Mouse (Mus musculus) limb, embryonic 15.5 days (tissue): ENCODE results near the gene Zfp184. TPM values are rescaled to one million over a fixed set of nuclear protein-coding genes. Genes with fewer than 3 reads are reported as not detected.
A peak's percentile ranks its signal among the peaks of the same experiment; 100 is the strongest.

Experiments
- ATAC-seq: fragments of 200-750 bp; cut with Nextera tagmentation; 2 replicates; pipeline ENCODE4 v1.8.0; 2017; ENCODE audit warnings: low read depth, moderate TSS enrichment; ENCODE audit not compliant: insufficient number of reproducible peaks, low FRiP score, low TSS enrichment
- H3K27ac ChIP-seq: fragments of 300-500 bp; sonication (generic); 2 replicates; pipeline ENCODE4 v1.5.1; 2015; ENCODE audit warnings: moderate library complexity, mild to moderate bottlenecking, inconsistent platforms
- H3K27me3 ChIP-seq: fragments of 300-500 bp; sonication (generic); 2 replicates; pipeline ENCODE4 v1.6.1; 2015; ENCODE audit warnings: inconsistent platforms
- H3K36me3 ChIP-seq: fragments of 300-500 bp; sonication (generic); 2 replicates; pipeline ENCODE4 v1.6.1; 2015; ENCODE audit warnings: inconsistent platforms
- H3K4me1 ChIP-seq: fragments of 300-500 bp; sonication (generic); 2 replicates; pipeline ENCODE4 v1.6.1; 2015; ENCODE audit warnings: inconsistent platforms
- H3K4me2 ChIP-seq: fragments of 300-500 bp; sonication (generic); 2 replicates; pipeline ENCODE4 v1.6.1; 2015; ENCODE audit warnings: mild to moderate bottlenecking, inconsistent platforms
- H3K4me3 ChIP-seq: fragments of 300-500 bp; sonication (generic); 2 replicates; pipeline ENCODE4 v1.5.1; 2015; ENCODE audit warnings: mild to moderate bottlenecking, inconsistent platforms
- H3K9ac ChIP-seq: fragments of 300-500 bp; sonication (generic); 2 replicates; pipeline ENCODE4 v1.6.1; 2015; ENCODE audit warnings: inconsistent platforms
- H3K9me3 ChIP-seq: fragments of 300-500 bp; sonication (generic); 2 replicates; pipeline ENCODE4 v1.6.1; 2016; ENCODE audit warnings: inconsistent platforms
- WGBS: fragments of 180-500 bp; shearing (Covaris S2); methylation state at CpG from one replicate; pipeline ENCODE4 v1.1.7; 2015; 5-methylcytosine and 5-hydroxymethylcytosine counted together
- polyA plus RNA-seq: library from polyadenylated mRNA; unstranded; fragments of >200 nt; fragmentation: Nextera tagmentation; extraction: Ambion mirVana; gene quantifications from 2 replicates; pipeline ENCODE4 v1.2.1, GENCODE M21; 2015

The Zfp184 gene
- polyA plus RNA-seq, 1 experiment from 2014 or later, result 8.8 TPM

DNA sequence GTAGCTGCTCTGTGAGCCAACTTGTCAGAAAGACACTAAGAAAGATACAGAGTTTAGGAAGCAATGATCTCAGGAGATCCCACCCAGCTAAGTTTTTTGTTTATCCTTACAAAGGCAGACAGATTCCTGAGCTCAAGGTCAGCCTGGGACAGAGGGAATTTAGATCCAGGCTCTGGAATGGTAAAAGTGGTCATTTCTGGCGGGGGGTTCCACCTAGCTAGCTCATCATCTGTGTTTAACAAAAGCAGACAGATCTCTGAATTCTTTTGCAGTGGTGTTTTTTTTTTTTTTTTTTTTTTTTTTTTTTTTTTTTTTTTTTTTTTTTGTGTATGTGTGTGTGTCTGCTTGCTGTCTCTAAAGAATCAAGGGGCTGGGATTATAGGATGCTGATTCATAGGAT, 24.4 kb downstream of the Zfp184 start:
- Histone ChIP-seq H3K4me2 (no peak overlapping the region), H3K36me3 (no peaks in the 10 kb centered on the region), H3K4me1 (no peaks in the 10 kb centered on the region), H3K4me3 (no peak overlapping the region), H3K27me3 (no peaks in the 10 kb centered on the region), H3K9me3 (no peaks in the 10 kb centered on the region), H3K27ac (no peak overlapping the region), H3K9ac (no peak overlapping the region)
- ATAC-seq, result no peak
- WGBS, result 48% methylated on average over 1 of the region's 1 CpGs

DNA sequence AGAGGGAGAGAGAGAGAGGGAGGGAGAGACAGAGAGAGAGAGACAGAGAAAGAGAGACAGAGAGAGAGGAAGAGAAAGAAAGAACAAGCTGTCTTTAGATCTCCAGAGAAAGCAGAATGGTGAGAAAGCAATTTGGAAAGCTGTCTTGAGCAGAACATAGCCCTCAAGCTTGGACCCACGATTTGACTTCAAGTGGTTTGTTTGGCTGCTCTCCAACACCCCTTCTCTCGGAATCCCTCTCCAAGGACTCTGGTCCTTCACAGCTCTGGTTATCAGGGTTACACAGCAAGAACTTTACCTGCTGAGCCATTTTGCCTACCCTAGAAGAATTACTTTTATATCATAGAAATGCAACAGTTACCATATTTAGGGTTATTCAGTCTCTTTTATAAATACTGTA, 24.9 kb downstream of the Zfp184 start:
- no peak overlapping the region for H3K9ac ChIP-seq
- no peak overlapping the region for H3K4me3 ChIP-seq
- no peak overlapping the region for H3K4me2 ChIP-seq
- WGBS, result 38% methylated on average over 2 of the region's 2 CpGs
- no peaks in the 10 kb centered on the region for H3K27me3 ChIP-seq
- H3K9me3 ChIP-seq, result no peaks in the 10 kb centered on the region
- H3K27ac ChIP-seq, result no peak overlapping the region
- ATAC-seq, result no peak
- H3K4me1 ChIP-seq, result no peaks in the 10 kb centered on the region
- no peaks in the 10 kb centered on the region for H3K36me3 ChIP-seq

DNA sequence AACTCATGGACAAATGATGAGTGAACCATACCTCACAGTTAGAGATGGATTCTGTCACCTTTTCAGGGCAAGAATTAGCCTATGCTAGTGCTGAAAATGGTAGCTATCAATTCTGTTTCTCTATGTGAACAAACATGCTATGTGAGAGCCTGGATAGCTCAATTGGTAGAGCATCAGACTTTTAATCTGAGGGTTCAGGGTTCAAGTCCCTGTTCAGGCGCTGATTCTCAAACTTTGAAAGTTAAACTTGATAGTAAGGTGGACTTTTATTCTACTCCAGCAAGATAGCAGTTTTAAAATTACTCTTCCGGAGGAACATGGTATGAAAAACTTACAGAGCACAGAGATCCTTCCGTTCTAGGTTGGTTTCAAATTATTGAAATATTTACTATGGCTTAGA, 26.7 kb downstream of the Zfp184 start:
- no peaks in the 10 kb centered on the region for H3K4me1 ChIP-seq
- no peak overlapping the region for H3K9ac ChIP-seq
- WGBS, result 39% methylated on average over 3 of the region's 3 CpGs
- no peak overlapping the region for H3K27ac ChIP-seq
- no peak for ATAC-seq
- H3K36me3 ChIP-seq, result no peaks in the 10 kb centered on the region
- H3K4me2 ChIP-seq, result no peak overlapping the region
- H3K4me3 ChIP-seq, result no peak overlapping the region
- H3K9me3 ChIP-seq, result no peaks in the 10 kb centered on the region
- H3K27me3 ChIP-seq, result no peaks in the 10 kb centered on the region

DNA sequence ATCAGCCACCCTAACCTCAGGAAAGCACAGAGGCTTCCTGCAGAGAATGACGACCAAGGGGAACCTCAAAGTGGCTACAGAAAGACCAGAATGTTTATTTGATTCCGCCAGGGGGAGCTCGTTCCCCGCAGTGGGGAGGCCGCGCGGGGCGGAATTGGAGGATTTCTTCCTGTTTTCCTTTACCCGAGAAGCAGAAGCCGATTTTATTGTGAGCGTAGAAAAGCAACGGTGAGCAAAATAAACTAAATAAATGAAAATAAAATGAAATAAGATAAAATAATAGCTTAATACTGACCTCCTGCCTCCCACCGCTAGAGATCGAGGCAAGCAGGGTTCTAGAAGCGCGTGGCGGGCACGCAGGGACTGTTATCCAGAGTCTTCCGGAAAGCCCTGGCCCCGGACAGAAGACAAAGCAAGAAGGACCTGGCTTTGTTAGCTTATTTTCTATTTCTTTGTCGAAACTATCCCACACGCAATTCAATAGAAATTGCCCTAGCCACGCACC, 29.4 kb downstream of the Zfp184 start:
- peak overlapping the region; percentile 29 for H3K4me2 ChIP-seq
- no peaks in the 10 kb centered on the region for H3K4me1 ChIP-seq
- no peaks in the 10 kb centered on the region for H3K36me3 ChIP-seq
- H3K4me3 ChIP-seq, result peak overlapping the region; percentile 63
- H3K27me3 ChIP-seq, result no peaks in the 10 kb centered on the region
- H3K9ac ChIP-seq, result peak overlapping the region; percentile 53
- no peaks in the 10 kb centered on the region for H3K9me3 ChIP-seq
- peak; percentile 82; the same call in 1 of the 2 replicates for ATAC-seq
- WGBS, result under 1% methylated on average over 23 of the region's 23 CpGs
- H3K27ac ChIP-seq, result peak overlapping the region; percentile 93

DNA sequence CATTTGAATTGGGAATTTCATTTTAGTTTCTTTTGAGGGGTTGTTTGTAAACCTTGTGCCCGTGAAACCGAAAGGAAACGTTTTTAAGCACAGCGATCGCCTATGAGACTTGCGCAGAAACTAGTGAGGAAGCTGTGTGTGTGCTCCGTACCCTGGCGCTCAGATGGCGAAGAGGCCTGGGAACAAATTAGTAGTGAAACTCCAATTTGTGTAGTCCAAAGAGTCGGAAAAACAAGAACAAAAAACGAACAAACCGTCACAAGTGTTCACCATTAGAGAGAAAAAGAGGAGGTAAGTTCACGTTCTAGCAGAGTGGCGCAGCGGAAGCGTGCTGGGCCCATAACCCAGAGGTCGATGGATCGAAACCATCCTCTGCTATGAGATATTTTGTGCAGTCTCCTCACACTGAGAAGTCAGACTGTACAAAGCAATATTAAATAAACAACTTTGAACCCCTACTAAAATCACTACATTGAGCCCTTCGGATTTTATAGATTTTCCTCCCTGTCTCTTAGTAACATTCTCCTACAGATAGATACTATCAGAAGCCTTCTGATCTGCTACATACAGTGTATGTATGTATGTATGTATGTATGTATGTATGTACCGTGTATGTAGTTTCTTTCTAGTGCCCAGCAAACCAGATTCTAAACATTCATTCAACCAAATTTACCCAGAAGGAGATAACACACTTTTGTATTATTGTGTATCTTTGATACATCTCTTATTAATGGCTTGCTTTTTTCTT, 30.0 kb downstream of the Zfp184 start:
- Histone ChIP-seq H3K27ac (peak overlapping the region; percentile 93), H3K9me3 (no peaks in the 10 kb centered on the region), H3K27me3 (no peaks in the 10 kb centered on the region), H3K4me3 (peak overlapping the region; percentile 63), H3K9ac (peak overlapping the region; percentile 53), H3K4me1 (no peaks in the 10 kb centered on the region), H3K36me3 (no peaks in the 10 kb centered on the region), H3K4me2 (peak overlapping the region; percentile 29)
- 4% methylated on average over 20 of the region's 20 CpGs for WGBS
- ATAC-seq, result peak; percentile 92

GRCm38 (mm10) chr13:21980981-21981802, 36.3 kb downstream of the Zfp184 start, which contains the start of gene Pom121l2:
Gene Pom121l2 (plus strand): TSS chr13:21981194.
- peak within 1 kb of the TSS; percentile 60 for H3K9ac ChIP-seq
- H3K27ac ChIP-seq, result no peak within 1 kb of the TSS
- no peaks in the 10 kb centered on the region for H3K36me3 ChIP-seq
- peak within 1 kb of the TSS; percentile 57 for H3K4me3 ChIP-seq
- WGBS, result under 1% methylated on average over 58 of the region's 58 CpGs
- no peaks in the 10 kb centered on the region for H3K9me3 ChIP-seq
- peak within 1 kb of the TSS; percentile 95 for H3K4me2 ChIP-seq
- H3K4me1 ChIP-seq, result peaks cover 11% of the 10 kb centered on the region
- H3K27me3 ChIP-seq, result peaks cover 38% of the 10 kb centered on the region
- ATAC-seq, result peak; percentile 55

GRCm38 (mm10) chr13:21981803-21982193, 36.9 kb downstream of the Zfp184 start:
- Histone ChIP-seq H3K9me3 (no peaks in the 10 kb centered on the region), H3K4me3 (peak overlapping the region; percentile 57), H3K36me3 (no peaks in the 10 kb centered on the region), H3K4me1 (peaks cover 11% of the 10 kb centered on the region), H3K27ac (no peak overlapping the region), H3K9ac (peak overlapping the region; percentile 60), H3K4me2 (peak overlapping the region; percentile 95), H3K27me3 (peaks cover 38% of the 10 kb centered on the region)
- ATAC-seq, result 0 out of 2 replicates have a peak, but pooled peaks have one; percentile 14
- 8% methylated on average over 17 of the region's 17 CpGs for WGBS

DNA sequence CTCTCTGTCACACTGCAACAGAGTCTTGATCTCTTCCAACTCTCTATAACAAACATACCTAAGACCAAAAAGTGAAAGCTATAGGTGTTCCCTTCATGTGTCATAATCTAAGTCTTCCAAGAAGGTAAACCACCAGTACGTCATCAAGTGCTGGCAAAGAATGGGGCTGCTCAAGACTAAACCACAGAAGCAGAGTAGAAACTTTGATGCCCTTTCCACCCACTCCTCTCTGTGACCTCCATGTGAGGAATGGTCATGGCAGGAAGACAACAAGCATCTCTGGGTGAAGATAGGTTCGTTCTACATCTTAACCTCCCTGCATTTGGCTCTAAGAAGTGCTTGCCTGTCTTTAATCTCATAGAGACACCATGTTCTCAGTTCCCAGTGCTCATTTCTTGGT, 39.6 kb downstream of the Zfp184 start:
- H3K9ac ChIP-seq, result no peak overlapping the region
- no peaks in the 10 kb centered on the region for H3K36me3 ChIP-seq
- no peaks in the 10 kb centered on the region for H3K9me3 ChIP-seq
- no peak overlapping the region for H3K4me2 ChIP-seq
- peaks cover 11% of the 10 kb centered on the region for H3K4me1 ChIP-seq
- 84% methylated on average over 2 of the region's 2 CpGs for WGBS
- no peak for ATAC-seq
- H3K27me3 ChIP-seq, result peaks cover 38% of the 10 kb centered on the region
- H3K27ac ChIP-seq, result no peak overlapping the region
- no peak overlapping the region for H3K4me3 ChIP-seq

DNA sequence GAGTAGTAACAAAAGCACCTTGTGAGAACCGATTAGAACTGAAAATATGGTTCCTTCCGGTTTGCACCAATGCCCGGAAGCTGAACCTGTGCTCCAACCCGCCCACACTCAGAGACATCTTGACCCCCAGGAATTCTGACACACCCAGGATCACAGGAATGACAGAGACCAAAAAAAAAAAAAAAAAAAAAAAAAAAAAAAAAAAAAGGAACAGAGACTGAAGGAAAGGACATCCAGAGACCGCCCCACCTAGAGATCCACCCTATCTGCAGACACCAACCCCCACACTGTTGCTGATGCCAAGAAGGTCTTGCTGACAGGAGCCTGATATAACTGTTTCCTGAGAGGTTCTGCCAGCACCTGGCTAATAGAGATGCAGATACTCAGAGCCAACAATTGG, 47.7 kb downstream of the Zfp184 start:
- 80% methylated on average over 5 of the region's 5 CpGs for WGBS
- peaks cover 14% of the 10 kb centered on the region; the same call in 1 of the 2 replicates for H3K4me1 ChIP-seq

GRCm38 (mm10) chr13:21993957-21994738, 49.3 kb downstream of the Zfp184 start:
- no peak for ATAC-seq
- peaks cover 14% of the 10 kb centered on the region; the same call in 1 of the 2 replicates for H3K4me1 ChIP-seq
- no peaks in the 10 kb centered on the region for H3K36me3 ChIP-seq
- no peaks in the 10 kb centered on the region for H3K9me3 ChIP-seq
- 4% methylated on average over 22 of the region's 22 CpGs for WGBS
- no peak overlapping the region for H3K9ac ChIP-seq
- H3K27me3 ChIP-seq, result peaks cover 54% of the 10 kb centered on the region
- no peak overlapping the region for H3K27ac ChIP-seq
- no peak overlapping the region; the same call in 1 of the 2 replicates for H3K4me3 ChIP-seq
- H3K4me2 ChIP-seq, result no peak overlapping the region

More for the DNA sequence above, 47.7 kb downstream of the Zfp184 start:
- Histone ChIP-seq H3K9ac (no peak overlapping the region), H3K27me3 (peaks cover 38% of the 10 kb centered on the region), H3K4me3 (no peak overlapping the region), H3K36me3 (no peaks in the 10 kb centered on the region), H3K4me2 (no peak overlapping the region), H3K9me3 (no peaks in the 10 kb centered on the region), H3K27ac (no peak overlapping the region)
- no peak for ATAC-seq

DNA sequence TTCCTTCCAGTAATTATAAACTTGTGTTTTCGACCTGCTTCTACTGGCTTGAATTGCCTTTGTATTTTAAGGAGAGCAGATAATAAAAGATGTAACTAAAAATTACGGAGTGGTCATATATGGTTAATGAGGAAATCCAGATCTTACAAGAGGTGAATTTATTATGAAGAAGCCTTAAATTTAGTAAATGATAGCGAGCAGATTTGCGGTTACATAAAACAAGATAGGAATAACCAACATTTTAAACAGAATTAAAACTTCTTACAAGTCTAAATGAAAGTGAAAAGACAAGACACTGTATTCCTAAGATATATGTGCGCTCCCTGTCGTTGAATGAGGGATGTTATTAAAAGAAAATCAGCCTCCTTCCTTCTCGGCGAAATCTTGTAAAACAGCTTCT, 50.0 kb downstream of the Zfp184 start:
- Histone ChIP-seq H3K36me3 (no peaks in the 10 kb centered on the region), H3K9me3 (no peaks in the 10 kb centered on the region), H3K4me2 (peak overlapping the region; percentile 44), H3K27ac (no peak overlapping the region), H3K4me1 (peaks cover 14% of the 10 kb centered on the region; the same call in 1 of the 2 replicates), H3K27me3 (peaks cover 62% of the 10 kb centered on the region), H3K4me3 (peak overlapping the region; percentile 33), H3K9ac (no peak overlapping the region)
- no peak for ATAC-seq
- 4% methylated on average over 8 of the region's 8 CpGs for WGBS
